Mouse (Mus musculus) midbrain, embryonic 13.5 days (tissue): Measurements from ENCODE around the gene Gm17655. TPM values are rescaled to one million over a fixed set of nuclear protein-coding genes. Genes with fewer than 3 reads are reported as not detected.
"Not testable (repeated sequence)": the region's sequence is repeated elsewhere in the genome, so short reads cannot be mapped to it uniquely, and the experiment has no call there.

Source experiments
- ATAC-seq: fragments of 200-750 bp; cut with Nextera tagmentation; 2 replicates; pipeline ENCODE4 v1.8.0; 2017; ENCODE audit warnings: mild to moderate bottlenecking, moderate TSS enrichment, moderate library complexity
- H3K27ac ChIP-seq: fragments of 300-500 bp; sonication (generic); 2 replicates; pipeline ENCODE4 v1.5.1; 2015; ENCODE audit warnings: inconsistent platforms, mild to moderate bottlenecking, moderate library complexity
- H3K27me3 ChIP-seq: fragments of 300-500 bp; sonication (generic); 2 replicates; pipeline ENCODE4 v1.6.1; 2015; ENCODE audit warnings: mild to moderate bottlenecking, inconsistent platforms
- H3K36me3 ChIP-seq: fragments of 300-500 bp; sonication (generic); 2 replicates; pipeline ENCODE4 v1.6.1; 2015; ENCODE audit warnings: mild to moderate bottlenecking, inconsistent platforms
- H3K4me1 ChIP-seq: fragments of 300-500 bp; sonication (generic); replicated peaks from 2 replicates; pipeline ENCODE4 v1.6.1; 2015; ENCODE audit warnings: inconsistent platforms
- H3K4me2 ChIP-seq: fragments of 300-500 bp; sonication (generic); replicated peaks from 2 replicates; pipeline ENCODE4 v1.6.1; 2015; ENCODE audit warnings: moderate library complexity, mild to moderate bottlenecking, inconsistent platforms
- H3K4me3 ChIP-seq: fragments of 300-500 bp; sonication (generic); replicated peaks from 2 replicates; pipeline ENCODE4 v1.5.1; 2015; ENCODE audit warnings: mild to moderate bottlenecking, inconsistent platforms
- H3K9ac ChIP-seq: fragments of 300-500 bp; sonication (generic); replicated peaks from 2 replicates; pipeline ENCODE4 v1.6.1; 2015; ENCODE audit warnings: mild to moderate bottlenecking, inconsistent platforms
- H3K9me3 ChIP-seq: fragments of 300-500 bp; sonication (generic); 2 replicates; pipeline ENCODE4 v1.6.1; 2016; ENCODE audit warnings: mild to moderate bottlenecking, inconsistent platforms
- WGBS: fragments of 180-500 bp; shearing (Covaris S2); methylation state at CpG from one replicate; pipeline ENCODE4 v1.1.7; 2015; 5-methylcytosine and 5-hydroxymethylcytosine counted together
- polyA plus RNA-seq: library from polyadenylated mRNA; unstranded; fragments of >200 nt; fragmentation: Nextera tagmentation; extraction: Ambion mirVana; gene quantifications from 2 replicates; pipeline ENCODE4 v1.2.1, GENCODE M21; 2015

Gene Gm17655
- 6.9 and 7.9 TPM in 2 replicates for polyA plus RNA-seq

DNA sequence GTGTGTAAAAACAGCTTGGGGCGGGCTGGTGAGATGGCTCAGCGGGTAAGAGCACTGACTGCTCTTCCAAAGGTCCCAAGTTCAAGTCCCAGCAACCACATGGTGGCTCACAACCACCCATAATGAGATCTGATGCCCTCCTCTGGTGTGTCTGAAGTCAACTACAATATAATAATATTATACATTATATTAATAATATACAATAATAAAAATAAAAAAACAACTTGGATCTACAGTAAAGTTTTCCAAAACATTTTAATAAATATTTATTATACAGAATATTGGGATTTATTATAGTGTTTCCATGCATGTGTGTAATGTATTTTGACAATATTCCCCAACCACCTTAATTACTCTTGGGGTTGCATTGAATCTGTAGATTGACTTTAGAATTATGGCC lies at the start of gene Gm17655:
Gene Gm17655, minus strand, starts transcription at position 101 of the 400 bp plus-strand sequence.
- not testable (repeated sequence) for H3K27me3 ChIP-seq, H3K36me3 ChIP-seq, H3K4me3 ChIP-seq, H3K4me1 ChIP-seq, H3K9ac ChIP-seq, H3K27ac ChIP-seq, H3K4me2 ChIP-seq, ATAC-seq
- H3K9me3 ChIP-seq: peaks cover 23% of the 10 kb centered on the region
- 81% methylated on average over 2 of the region's 2 CpGs for WGBS

DNA sequence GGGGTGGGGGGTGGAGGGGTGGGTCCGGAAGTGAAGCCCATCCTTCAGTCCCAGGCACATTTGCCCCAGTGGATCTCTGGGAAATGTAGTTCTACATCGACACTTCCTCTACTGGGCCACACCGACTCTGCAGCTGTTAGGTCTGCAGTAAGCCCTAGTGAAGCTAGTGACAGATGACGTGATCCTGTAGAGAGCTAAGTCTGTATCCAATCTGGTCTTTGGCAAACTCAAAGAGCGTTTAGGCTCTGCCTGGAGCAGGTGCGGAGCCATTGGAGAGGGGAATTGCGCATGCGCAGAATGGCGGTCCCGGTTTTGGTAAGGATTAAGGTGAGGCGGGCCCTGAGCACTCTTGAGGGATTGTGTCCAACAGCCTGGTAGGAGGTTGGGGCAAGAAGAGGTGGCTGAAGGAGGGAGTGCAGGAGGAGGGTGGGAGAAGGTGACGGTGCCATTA lies 37.7 kb upstream of the Gm17655 start, which contains the start of gene Zfp605:
Gene Zfp605, plus strand, starts transcription at position 102 of the 451 bp plus-strand sequence.
- Histone ChIP-seq H3K9me3 (no peaks in the 10 kb centered on the region), H3K4me2 (peak within 1 kb of the TSS; percentile 73), H3K36me3 (peaks cover 43% of the 10 kb centered on the region), H3K9ac (peak within 1 kb of the TSS; percentile 71), H3K4me1 (peaks cover 20% of the 10 kb centered on the region), H3K27ac (peak within 1 kb of the TSS; percentile 95), H3K27me3 (no peaks in the 10 kb centered on the region), H3K4me3 (peak within 1 kb of the TSS; percentile 54)
- ATAC-seq: peak; percentile 76
- under 1% methylated on average over 12 of the region's 12 CpGs for WGBS

DNA sequence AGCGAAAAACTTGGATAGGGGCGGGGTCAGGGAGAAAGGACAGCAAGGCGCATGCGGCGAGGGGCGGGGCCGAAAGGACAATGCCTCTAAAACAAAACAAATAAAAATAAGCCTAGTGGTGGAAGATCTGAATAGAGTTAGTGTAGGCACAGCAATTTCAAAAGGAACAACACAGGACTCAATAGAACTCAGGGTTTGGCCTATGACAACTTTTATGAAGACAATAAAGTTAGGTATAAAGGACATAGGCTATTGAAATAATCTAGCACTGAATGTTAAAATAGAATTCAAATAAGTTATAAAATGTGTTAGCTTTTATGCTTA lies 36.0 kb upstream of the Gm17655 start:
- no peak overlapping the region for H3K9ac ChIP-seq
- H3K4me3 ChIP-seq: peak overlapping the region; percentile 80
- no peaks in the 10 kb centered on the region for H3K9me3 ChIP-seq
- ATAC-seq: no peak
- H3K4me1 ChIP-seq: peaks cover 20% of the 10 kb centered on the region
- H3K4me2 ChIP-seq: peak overlapping the region; percentile 95
- H3K36me3 ChIP-seq: peaks cover 46% of the 10 kb centered on the region
- no peaks in the 10 kb centered on the region for H3K27me3 ChIP-seq
- under 1% methylated on average over 7 of the region's 7 CpGs for WGBS
- H3K27ac ChIP-seq: peak overlapping the region; percentile 95

DNA sequence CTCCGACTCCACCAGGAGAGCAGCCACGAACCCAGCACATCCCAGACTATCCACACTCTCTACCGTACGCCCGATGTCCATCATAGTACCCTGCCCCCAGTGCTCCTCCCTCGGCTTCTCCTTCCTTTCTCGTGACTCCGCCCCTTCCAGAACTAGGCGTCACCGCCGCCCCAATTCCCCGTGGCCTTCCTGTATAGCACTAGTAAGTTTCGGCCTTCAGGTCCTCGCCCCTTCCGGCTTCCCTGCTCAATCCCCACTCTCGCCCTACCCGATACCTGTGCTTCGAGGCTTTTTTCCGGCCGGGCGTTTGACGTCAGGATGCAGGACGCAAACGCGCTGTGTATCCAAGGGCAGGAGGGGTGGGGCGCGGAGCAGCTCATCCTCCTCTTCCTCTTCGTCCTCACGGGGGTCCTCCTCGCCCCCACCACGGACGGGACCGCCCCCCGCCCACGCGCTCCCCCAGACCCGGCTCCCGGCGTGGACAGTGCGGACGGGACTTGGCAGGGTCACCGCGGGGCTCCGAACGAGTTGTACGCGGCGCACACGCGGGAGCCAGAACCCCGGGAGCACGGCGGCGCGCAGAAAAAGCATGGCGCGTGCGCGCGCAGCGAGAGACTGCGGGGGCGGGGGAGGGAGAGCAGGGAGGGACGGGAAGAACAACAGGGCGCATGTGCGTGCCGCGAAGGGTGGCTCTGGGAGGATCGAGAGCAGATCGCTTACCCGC lies 35.4 kb upstream of the Gm17655 start, which contains the start of gene Gtpbp6:
Gene Gtpbp6, minus strand, starts transcription at position 617 of the 724 bp plus-strand sequence.
- peak within 1 kb of the TSS; percentile 80 for H3K4me3 ChIP-seq
- H3K27ac ChIP-seq: peak within 1 kb of the TSS; percentile 95
- WGBS: under 1% methylated on average over 70 of the region's 71 CpGs
- H3K4me2 ChIP-seq: peak within 1 kb of the TSS; percentile 95
- H3K9ac ChIP-seq: peak within 1 kb of the TSS; percentile 77
- ATAC-seq: peak; percentile 77
- H3K27me3 ChIP-seq: no peaks in the 10 kb centered on the region
- H3K36me3 ChIP-seq: peaks cover 46% of the 10 kb centered on the region
- no peaks in the 10 kb centered on the region for H3K9me3 ChIP-seq
- H3K4me1 ChIP-seq: peaks cover 20% of the 10 kb centered on the region

DNA sequence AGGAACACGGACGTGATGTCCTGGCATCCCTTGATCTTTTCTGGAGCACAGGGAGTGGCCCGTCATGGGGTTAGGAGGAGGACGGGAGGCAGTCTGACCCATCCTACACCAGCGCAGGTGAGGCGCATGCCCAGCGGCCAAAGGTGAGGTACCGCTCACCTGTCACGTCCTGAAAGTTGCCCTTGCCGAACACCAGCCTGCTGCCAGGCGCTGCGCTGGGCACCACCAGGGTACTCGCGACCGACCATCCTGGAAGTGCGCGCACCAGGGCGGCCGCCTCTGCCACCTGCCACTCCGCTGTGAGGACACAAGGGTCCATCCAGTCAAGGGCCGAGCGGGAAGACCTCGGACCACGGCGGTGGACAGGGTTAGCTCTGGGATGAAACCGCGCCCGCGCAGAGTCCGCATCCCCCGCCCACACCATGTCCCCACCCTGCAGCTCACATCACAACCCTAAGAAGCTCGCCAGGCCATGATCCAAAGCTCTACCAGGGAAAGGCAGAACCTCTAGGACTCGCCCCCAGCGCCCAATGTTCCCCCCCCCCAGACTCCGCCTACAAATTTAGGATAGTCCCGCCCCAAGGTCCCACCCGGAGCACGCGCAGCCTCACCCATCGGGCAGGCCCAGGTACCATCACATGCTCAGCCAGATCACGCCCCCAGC lies 34.7 kb upstream of the Gm17655 start:
- Histone ChIP-seq H3K4me3 (peak overlapping the region; percentile 80), H3K9ac (peak overlapping the region; percentile 77), H3K27me3 (no peaks in the 10 kb centered on the region), H3K4me1 (peaks cover 23% of the 10 kb centered on the region), H3K27ac (peak overlapping the region; percentile 95), H3K36me3 (peaks cover 47% of the 10 kb centered on the region), H3K4me2 (peak overlapping the region; percentile 95), H3K9me3 (no peaks in the 10 kb centered on the region)
- WGBS: 17% methylated on average over 40 of the region's 41 CpGs
- ATAC-seq: peak; percentile 29

DNA sequence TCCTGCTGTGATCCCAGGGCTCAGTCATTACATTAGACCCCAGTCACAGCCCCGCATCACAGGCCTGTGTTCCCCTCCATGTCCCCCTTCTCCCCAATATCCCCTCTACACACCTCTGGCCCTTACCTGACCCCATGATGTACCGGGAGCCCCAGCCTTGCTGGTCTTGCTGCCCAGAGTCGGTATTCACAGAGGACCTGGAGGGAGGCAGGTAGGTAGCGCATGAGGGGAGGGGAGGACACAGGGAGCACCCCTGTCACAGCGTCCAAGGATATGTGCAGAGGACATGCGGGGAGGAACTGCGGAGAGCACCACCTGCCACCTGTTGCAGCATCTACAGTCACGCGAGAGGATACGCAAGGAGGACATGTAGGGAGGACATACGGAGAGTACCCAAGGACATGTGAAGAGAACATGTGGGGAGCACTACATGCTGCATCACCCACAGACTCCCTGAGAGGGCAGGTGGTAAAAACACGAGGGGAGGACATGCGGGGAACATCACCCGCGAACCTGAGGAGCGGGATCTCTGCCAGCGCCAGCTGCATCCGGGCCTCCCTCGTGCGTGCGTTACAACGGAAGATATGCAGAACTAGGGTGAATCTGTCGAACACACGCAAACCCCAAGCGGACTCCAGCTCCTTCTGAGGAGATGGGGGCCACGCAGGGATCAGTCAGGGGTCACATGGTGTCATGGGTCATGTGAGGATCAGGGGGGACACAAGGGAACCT lies 34.0 kb upstream of the Gm17655 start:
- Histone ChIP-seq H3K4me2 (peak overlapping the region; percentile 95), H3K9ac (peak overlapping the region; percentile 77), H3K4me3 (peak overlapping the region; percentile 80), H3K9me3 (no peaks in the 10 kb centered on the region), H3K4me1 (peaks cover 30% of the 10 kb centered on the region), H3K27ac (no peak overlapping the region), H3K36me3 (peaks cover 44% of the 10 kb centered on the region), H3K27me3 (0 out of 2 replicates have a peak, but pooled peaks cover under 1% of the 10 kb centered on the region)
- 93% methylated on average over 26 of the region's 26 CpGs for WGBS
- no peak for ATAC-seq

DNA sequence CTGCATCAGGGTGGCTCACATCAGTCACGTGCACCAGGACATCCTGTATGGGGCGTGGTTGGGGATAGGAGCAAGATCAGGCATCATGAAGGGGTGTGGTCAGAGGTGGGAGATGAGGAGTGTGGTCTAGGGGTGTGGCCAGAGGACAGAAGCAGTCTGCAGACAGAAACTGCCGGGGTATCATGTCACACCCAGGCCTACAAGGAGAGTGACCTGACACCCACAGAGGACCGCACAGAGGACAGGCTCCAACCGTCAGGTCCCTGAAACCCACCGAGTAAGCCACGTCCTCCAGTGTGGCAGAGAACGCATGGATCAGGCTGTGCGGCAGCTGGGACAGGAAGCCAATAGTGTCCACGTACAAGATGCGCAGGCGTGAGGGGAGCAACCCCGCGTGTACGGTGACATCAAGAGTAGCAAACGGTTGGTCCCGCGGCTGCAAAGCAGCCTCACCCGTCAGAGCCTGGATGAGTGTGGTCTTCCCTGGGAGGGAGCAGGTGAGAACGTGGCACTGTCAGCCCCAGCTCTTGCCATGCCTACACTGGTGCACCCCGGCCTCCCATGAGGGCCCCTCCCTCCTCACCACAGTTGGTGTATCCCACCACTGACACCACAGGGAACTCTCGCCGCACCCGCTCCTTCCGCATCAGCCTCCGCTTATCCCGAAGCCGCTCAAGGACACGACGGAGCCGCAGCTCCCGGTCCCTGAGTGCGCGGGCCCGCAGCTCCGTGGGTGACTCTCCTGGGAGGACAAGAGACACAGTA lies 32.5 kb upstream of the Gm17655 start:
- H3K4me3 ChIP-seq: no peak overlapping the region
- 97% methylated on average over 36 of the region's 36 CpGs for WGBS

DNA sequence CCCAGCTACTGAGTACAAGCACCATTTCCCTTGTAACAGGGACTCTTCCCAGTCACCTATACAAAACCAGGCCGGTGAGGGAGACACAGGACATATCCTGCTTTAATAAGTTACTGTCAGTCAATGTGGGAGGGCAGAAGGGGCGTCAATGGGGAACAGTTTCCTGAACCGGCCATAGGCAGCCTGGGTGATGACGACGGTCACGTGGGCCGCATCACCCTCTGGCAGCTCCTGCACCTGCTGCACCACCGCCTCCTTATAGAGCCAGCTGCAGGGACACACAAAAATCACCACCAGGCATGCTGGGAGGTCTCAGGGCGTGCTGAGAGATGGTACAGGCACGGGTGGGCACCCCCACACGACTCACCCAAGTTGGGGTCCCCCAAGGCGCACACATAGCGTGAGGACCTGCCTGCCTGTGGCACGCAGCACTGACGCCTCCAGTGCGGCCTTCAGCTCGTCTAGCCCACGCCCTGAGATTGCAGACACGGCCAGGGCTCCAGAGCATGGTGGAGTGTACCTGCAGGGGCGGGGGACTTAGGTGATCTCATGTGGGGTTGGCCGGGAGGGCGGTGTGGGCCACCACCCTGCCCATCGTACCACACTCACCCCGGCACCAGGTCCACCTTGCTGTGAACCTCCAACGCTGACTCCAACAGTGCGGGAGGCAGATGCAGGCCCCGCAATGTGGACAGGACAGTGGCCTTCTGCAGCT lies 31.7 kb upstream of the Gm17655 start:
- Histone ChIP-seq H3K27ac (no peak overlapping the region), H3K9ac (no peak overlapping the region), H3K4me2 (no peak overlapping the region), H3K36me3 (peaks cover 44% of the 10 kb centered on the region), H3K9me3 (no peaks in the 10 kb centered on the region), H3K4me1 (peaks cover 36% of the 10 kb centered on the region), H3K27me3 (0 out of 2 replicates have a peak, but pooled peaks cover 7% of the 10 kb centered on the region), H3K4me3 (no peak overlapping the region)
- ATAC-seq: no peak
- 97% methylated on average over 27 of the region's 27 CpGs for WGBS

More for the DNA sequence above, 32.5 kb upstream of the Gm17655 start:
- H3K4me2 ChIP-seq: no peak overlapping the region
- no peak for ATAC-seq
- peaks cover 44% of the 10 kb centered on the region for H3K36me3 ChIP-seq
- peaks cover 34% of the 10 kb centered on the region for H3K4me1 ChIP-seq
- H3K9ac ChIP-seq: no peak overlapping the region
- H3K9me3 ChIP-seq: no peaks in the 10 kb centered on the region
- 0 out of 2 replicates have a peak, but pooled peaks cover 7% of the 10 kb centered on the region for H3K27me3 ChIP-seq
- no peak overlapping the region for H3K27ac ChIP-seq

DNA sequence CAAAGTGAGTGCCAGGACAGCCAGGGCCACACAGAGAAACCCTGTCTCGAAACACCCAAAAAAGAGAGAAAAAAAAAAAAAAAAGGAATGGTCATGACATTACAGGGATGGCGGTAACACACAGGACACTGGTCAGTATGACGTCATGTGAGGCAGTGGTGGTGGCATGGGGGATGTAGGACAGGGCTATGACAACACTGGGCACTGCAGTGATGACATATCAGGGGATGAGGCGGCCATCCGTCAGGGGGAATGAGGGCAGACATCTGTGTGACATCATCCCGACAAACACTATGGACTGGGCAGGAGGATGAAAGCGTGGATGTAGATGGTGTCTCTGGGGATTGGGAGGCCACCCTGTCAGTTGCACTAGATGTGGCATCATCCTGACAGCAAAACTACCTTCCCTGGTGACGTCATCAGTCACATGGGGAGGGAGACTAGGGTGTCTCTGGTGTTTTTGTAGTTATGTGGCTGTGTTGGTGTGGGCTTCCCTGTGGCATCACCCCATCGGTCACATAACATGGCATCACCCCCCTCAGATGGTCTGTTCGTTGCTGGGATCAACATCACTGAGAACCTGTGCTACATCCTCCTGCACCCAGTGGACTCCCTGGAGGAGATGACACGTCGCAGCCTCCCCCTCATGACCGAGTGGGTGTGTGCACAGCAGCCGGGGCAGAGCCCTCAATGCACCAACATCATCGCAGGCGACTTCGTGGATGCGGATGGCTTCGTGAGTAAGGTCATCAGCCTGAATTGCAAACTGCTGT lies 30.7 kb upstream of the Gm17655 start:
- no peak overlapping the region for H3K4me3 ChIP-seq
- H3K27ac ChIP-seq: no peak overlapping the region
- H3K4me2 ChIP-seq: no peak overlapping the region
- 0 out of 2 replicates have a peak, but pooled peaks cover 7% of the 10 kb centered on the region for H3K27me3 ChIP-seq
- H3K4me1 ChIP-seq: peaks cover 36% of the 10 kb centered on the region
- no peaks in the 10 kb centered on the region for H3K9me3 ChIP-seq
- WGBS: 95% methylated on average over 19 of the region's 19 CpGs
- ATAC-seq: no peak
- H3K9ac ChIP-seq: no peak overlapping the region
- H3K36me3 ChIP-seq: peaks cover 44% of the 10 kb centered on the region

DNA sequence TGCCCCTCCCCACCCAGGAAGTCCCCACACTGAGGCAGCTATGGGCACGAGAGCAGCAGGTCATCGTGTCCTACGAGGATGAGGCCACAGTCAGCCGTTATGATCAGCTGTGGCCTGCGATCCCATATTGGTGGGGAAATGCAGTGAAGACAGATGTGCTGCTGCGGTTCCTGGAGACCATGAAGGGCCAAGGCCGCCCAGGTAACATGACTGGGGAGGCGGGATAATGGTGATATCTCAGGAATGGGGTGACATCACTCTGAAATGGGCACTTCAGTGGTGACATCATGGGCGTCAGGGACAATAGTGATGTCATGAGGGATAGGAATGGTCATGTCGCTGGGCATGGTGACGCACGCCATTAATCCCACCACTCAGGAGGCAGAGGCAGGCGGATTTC lies 30.1 kb upstream of the Gm17655 start:
- Histone ChIP-seq H3K4me1 (peaks cover 36% of the 10 kb centered on the region), H3K27ac (no peak overlapping the region), H3K9me3 (no peaks in the 10 kb centered on the region), H3K36me3 (peaks cover 44% of the 10 kb centered on the region), H3K27me3 (0 out of 2 replicates have a peak, but pooled peaks cover 7% of the 10 kb centered on the region), H3K4me3 (no peak overlapping the region), H3K9ac (no peak overlapping the region), H3K4me2 (peak overlapping the region; percentile 66; the same call in 1 of the 2 replicates)
- ATAC-seq: no peak
- WGBS: 93% methylated on average over 13 of the region's 13 CpGs
